Mouse (Mus musculus) cerebellum, adult 2 months (tissue): ENCODE measurements at regions not wholly inside any gene's neighbourhood (a gene's known extent, or its start where the extent isn't known, plus 50 kb on each side); places are given as distances from the start of the nearest gene placed in this dataset.

Experiments used
- CTCF ChIP-seq: fragments of 200-500 bp; IDR thresholded peaks from 2 replicates; pipeline ENCODE4 v1.5.1; 2011; ENCODE audit warnings: low read depth, mild to moderate bottlenecking, control low read depth, low read length, moderate library complexity, borderline replicate concordance; ENCODE audit not compliant: insufficient read depth
- POLR2A ChIP-seq: fragments of 200-500 bp; IDR thresholded peaks from 2 replicates; pipeline ENCODE4 v1.6.1; 2011; ENCODE audit warnings: low read length, control low read depth, borderline replicate concordance; ENCODE audit not compliant: insufficient read depth

DNA sequence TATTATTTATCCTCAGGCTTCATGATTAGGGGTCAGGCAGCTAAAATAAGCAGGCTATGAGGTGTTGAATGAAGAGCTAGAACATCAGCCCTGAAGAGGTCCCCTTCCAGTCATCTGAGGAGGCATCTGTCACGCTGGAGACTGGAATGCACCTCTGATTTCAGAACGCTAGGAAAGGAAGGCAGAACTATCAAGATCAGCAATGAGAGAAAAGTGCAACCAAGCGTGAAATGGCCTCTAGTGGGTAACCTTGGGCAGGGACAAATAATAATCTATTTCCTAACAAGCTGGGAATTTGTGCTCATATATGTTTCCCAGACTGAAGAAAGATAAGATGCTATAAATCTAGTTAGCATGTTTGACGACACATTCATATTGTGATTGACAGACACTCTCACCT is 1034.0 kb upstream of the Slc10a2 start:
- TF ChIP-seq CTCF (no peak), POLR2A (no peak)
